Mouse (Mus musculus): ENCODE results near the gene Zzz3.

The Zzz3 gene

GRCm38 (mm10) chr3:152465338-152465737, 70.1 kb downstream of the Zzz3 start:
- DNase-seq (ENCODE audit: extremely low read depth, low read depth), result no peak

- no peak for DNase-seq (ENCODE audit: extremely low read depth, low read depth)
Measured at GRCm38 (mm10) chr3:152466849-152467248, 71.6 kb downstream of the Zzz3 start.

- no peak for DNase-seq (ENCODE audit: extremely low read depth, low read depth)
Measured at GRCm38 (mm10) chr3:152467312-152467711, 72.0 kb downstream of the Zzz3 start.

GRCm38 (mm10) chr3:152468032-152468431, 72.8 kb downstream of the Zzz3 start:
- DNase-seq (ENCODE audit: extremely low read depth, low read depth), result no peak

- DNase-seq (ENCODE audit: extremely low read depth, low read depth), result no peak
Measured at GRCm38 (mm10) chr3:152468569-152469041, 73.3 kb downstream of the Zzz3 start.

GRCm38 (mm10) chr3:152469423-152470200, 74.3 kb downstream of the Zzz3 start:
- no peak for DNase-seq (ENCODE audit: extremely low read depth, low read depth)

- no peak for DNase-seq (ENCODE audit: extremely low read depth, low read depth)
Measured at GRCm38 (mm10) chr3:152470347-152470746, 75.1 kb downstream of the Zzz3 start.

- DNase-seq (ENCODE audit: extremely low read depth, low read depth), result no peak
Measured at GRCm38 (mm10) chr3:152472676-152473075, 77.4 kb downstream of the Zzz3 start.

GRCm38 (mm10) chr3:152474582-152475277, 79.5 kb downstream of the Zzz3 start:
- DNase-seq (ENCODE audit: extremely low read depth, low read depth), result peak; percentile 68

GRCm38 (mm10) chr3:152475278-152475669, 80.0 kb downstream of the Zzz3 start:
- no peak for DNase-seq (ENCODE audit: extremely low read depth, low read depth)

- DNase-seq (ENCODE audit: extremely low read depth, low read depth), result no peak
Measured at GRCm38 (mm10) chr3:152475894-152476293, 80.6 kb downstream of the Zzz3 start.

- peak; percentile 82 for DNase-seq (ENCODE audit: extremely low read depth, low read depth)
Measured at GRCm38 (mm10) chr3:152477796-152478527, 82.7 kb downstream of the Zzz3 start.

- peak; percentile 79 for DNase-seq (ENCODE audit: extremely low read depth, low read depth)
Measured at GRCm38 (mm10) chr3:152478599-152479435, 83.5 kb downstream of the Zzz3 start.

GRCm38 (mm10) chr3:152480336-152480735, 85.1 kb downstream of the Zzz3 start:
- no peak for DNase-seq (ENCODE audit: extremely low read depth, low read depth)

GRCm38 (mm10) chr3:152482182-152482581, 86.9 kb downstream of the Zzz3 start:
- no peak for DNase-seq (ENCODE audit: extremely low read depth, low read depth)

- DNase-seq (ENCODE audit: extremely low read depth, low read depth), result no peak
Measured at GRCm38 (mm10) chr3:152483800-152484199, 88.5 kb downstream of the Zzz3 start.

- DNase-seq (ENCODE audit: extremely low read depth, low read depth), result no peak
Measured at GRCm38 (mm10) chr3:152484206-152484605, 88.9 kb downstream of the Zzz3 start.

- no peak for DNase-seq (ENCODE audit: extremely low read depth, low read depth)
Measured at GRCm38 (mm10) chr3:152488964-152489363, 93.7 kb downstream of the Zzz3 start.

- DNase-seq (ENCODE audit: extremely low read depth, low read depth), result no peak
Measured at GRCm38 (mm10) chr3:152490423-152490822, 95.2 kb downstream of the Zzz3 start.

- DNase-seq (ENCODE audit: extremely low read depth, low read depth), result no peak
Measured at GRCm38 (mm10) chr3:152492241-152492640, 97.0 kb downstream of the Zzz3 start.

- no peak for DNase-seq (ENCODE audit: extremely low read depth, low read depth)
Measured at GRCm38 (mm10) chr3:152493813-152494212, 98.5 kb downstream of the Zzz3 start.
